Mouse (Mus musculus) C2C12 (cell line): Measurements from ENCODE around the gene Ttc34. TPM values are rescaled to one million over a fixed set of nuclear protein-coding genes. Genes with fewer than 3 reads are reported as not detected.

Source experiments
- H3K27me3 ChIP-seq: one replicate; pipeline ENCODE4 v1.6.1; 2011; ENCODE audit not compliant: control insufficient read depth, insufficient read depth, insufficient read length
- H3K36me3 ChIP-seq: one replicate; pipeline ENCODE4 v1.6.1; 2011; ENCODE audit not compliant: control insufficient read depth, insufficient read depth
- H3K4me3 ChIP-seq: one replicate; pipeline ENCODE4 v1.5.1; 2011; ENCODE audit warnings: mild to moderate bottlenecking, control low read depth; ENCODE audit not compliant: poor library complexity, insufficient read depth, severe bottlenecking
- H3K79me2 ChIP-seq: one replicate; pipeline ENCODE4 v1.6.1; 2011; ENCODE audit not compliant: control insufficient read depth, insufficient read depth
- H3K79me3 ChIP-seq: one replicate; pipeline ENCODE4 v1.6.1; 2011; ENCODE audit warnings: low read depth, control low read depth
- H3ac ChIP-seq: one replicate; pipeline ENCODE3; 2011; ENCODE audit warnings: low read depth; ENCODE audit not compliant: control insufficient read depth, insufficient read length
- CEBPB ChIP-seq: IDR thresholded peaks from one replicate; pipeline ENCODE4 v1.6.1; 2011; ENCODE audit warnings: low read depth, mild to moderate bottlenecking, control low read depth, moderate library complexity
- CTCF ChIP-seq: IDR thresholded peaks from one replicate; pipeline ENCODE4 v1.5.1; 2011; ENCODE audit not compliant: control insufficient read depth, insufficient read depth, insufficient read length
- FOSL1 ChIP-seq: IDR thresholded peaks from one replicate; pipeline ENCODE4 v1.8.0; 2011; ENCODE audit warnings: mild to moderate bottlenecking, low read length; ENCODE audit not compliant: poor library complexity, insufficient read depth, severe bottlenecking
- MAX ChIP-seq: IDR thresholded peaks from one replicate; pipeline ENCODE4 v1.6.1; 2011; ENCODE audit warnings: mild to moderate bottlenecking, control low read depth
- MYOD1 ChIP-seq: IDR thresholded peaks from one replicate; pipeline ENCODE4 v1.6.1; 2011; ENCODE audit warnings: low read depth; ENCODE audit not compliant: control insufficient read depth, insufficient read length
- MYOG ChIP-seq: IDR thresholded peaks from one replicate; pipeline ENCODE4 v1.6.1; 2011; ENCODE audit not compliant: control insufficient read depth, insufficient read length; ENCODE audit errors: extremely low read depth
- USF1 ChIP-seq: IDR thresholded peaks from one replicate; pipeline ENCODE4 v1.6.1; 2011; ENCODE audit warnings: low read depth, mild to moderate bottlenecking, control low read depth, moderate library complexity
- polyA plus RNA-seq: library from polyadenylated mRNA; unstranded; fragments of >200 nt; fragmentation: generic; extraction: Trizol; gene quantifications from one replicate; pipeline ENCODE4 v1.2.1, GENCODE M21; 2012; ENCODE audit warnings: missing spikeins

Gene Ttc34
- polyA plus RNA-seq, 1 experiment: not detected

DNA sequence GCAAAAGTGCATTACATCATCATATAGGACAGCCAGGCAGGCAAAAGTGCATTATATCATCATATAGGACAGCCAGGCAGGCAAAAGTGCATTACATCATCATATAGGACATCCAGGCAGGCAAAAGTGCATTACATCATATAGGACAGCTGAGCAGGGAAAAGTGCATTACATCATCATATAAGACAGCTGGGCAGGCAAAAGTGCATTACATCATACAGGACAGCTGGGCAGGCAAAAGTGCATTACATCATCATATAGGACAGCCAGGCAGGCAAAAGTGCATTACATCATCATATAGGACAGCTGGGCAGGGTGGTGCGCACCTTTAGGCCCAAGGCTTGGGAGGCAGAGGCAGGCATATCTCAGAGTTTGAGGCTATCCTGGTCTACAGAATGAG is 15.4 kb downstream of the Ttc34 start:
- Histone ChIP-seq H3ac (no peak overlapping the region), H3K27me3 (peaks cover 7% of the 10 kb centered on the region), H3K79me3 (no peaks in the 10 kb centered on the region), H3K36me3 (no peaks in the 10 kb centered on the region), H3K79me2 (no peaks in the 10 kb centered on the region), H3K4me3 (no peak overlapping the region)
- TF ChIP-seq USF1 (no peak), MAX (no peak), MYOD1 (no peak)

DNA sequence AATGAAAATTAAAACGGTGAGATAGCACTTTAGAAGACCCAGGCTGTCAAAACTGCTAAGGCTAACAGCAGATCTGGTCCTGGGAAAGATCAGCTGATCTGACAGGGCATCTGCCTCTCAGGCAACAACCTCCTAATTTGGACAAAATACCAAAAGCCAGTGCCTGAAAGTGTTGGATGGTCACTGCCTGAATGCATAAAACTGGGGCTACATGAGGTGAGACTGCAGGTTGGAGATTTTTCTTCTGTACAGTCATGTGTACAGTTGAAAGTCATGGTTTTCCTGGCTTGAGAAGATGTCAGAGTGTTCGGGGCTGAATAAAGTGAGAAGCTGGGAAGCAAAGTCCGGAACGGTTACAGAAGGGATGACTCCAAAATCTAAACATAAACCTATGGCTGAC is 16.6 kb downstream of the Ttc34 start:
- Histone ChIP-seq H3K36me3 (no peaks in the 10 kb centered on the region), H3K27me3 (peaks cover 7% of the 10 kb centered on the region), H3K79me3 (no peaks in the 10 kb centered on the region), H3ac (no peak overlapping the region), H3K4me3 (no peak overlapping the region), H3K79me2 (no peaks in the 10 kb centered on the region)
- TF ChIP-seq CEBPB (no peak), FOSL1 (no peak), USF1 (no peak), MYOG (no peak), MYOD1 (no peak), MAX (no peak), CTCF (no peak)

DNA sequence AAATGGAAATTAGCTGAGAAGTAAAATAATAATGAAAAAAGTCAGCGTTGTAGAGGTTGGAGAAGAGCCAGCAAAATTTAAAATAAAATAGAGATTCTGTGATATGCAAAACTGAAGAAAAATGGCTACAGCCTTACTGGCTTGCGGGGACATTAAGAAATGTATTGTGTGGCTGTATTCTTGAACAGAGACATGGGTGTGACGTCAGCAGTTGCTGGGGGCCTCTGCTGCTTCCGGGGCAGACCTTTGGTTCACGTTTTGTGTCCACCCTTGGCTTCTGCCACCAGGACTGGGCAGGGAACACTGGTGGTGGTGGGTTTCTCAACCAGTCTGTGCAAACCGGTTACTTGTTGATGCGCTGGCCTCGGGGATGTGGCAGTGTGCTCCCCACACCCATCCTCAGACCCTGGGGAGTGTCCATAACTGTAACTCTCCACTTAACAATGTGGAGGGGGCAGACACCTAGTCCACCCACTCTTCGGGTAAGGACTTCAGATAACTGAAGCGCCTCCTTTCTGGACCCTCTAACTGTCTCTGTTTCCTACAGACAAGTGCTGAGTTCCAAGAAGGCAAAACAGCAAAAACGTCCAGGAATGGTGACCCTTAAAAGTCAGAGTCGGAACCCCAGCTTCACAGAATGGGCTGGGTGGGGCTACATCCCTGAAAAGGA is 17.6 kb downstream of the Ttc34 start:
- Histone ChIP-seq H3K36me3 (no peaks in the 10 kb centered on the region), H3K27me3 (peaks cover 11% of the 10 kb centered on the region), H3K79me3 (no peaks in the 10 kb centered on the region), H3ac (no peak overlapping the region), H3K79me2 (no peaks in the 10 kb centered on the region), H3K4me3 (no peak overlapping the region)
- TF ChIP-seq CTCF: no peak

DNA sequence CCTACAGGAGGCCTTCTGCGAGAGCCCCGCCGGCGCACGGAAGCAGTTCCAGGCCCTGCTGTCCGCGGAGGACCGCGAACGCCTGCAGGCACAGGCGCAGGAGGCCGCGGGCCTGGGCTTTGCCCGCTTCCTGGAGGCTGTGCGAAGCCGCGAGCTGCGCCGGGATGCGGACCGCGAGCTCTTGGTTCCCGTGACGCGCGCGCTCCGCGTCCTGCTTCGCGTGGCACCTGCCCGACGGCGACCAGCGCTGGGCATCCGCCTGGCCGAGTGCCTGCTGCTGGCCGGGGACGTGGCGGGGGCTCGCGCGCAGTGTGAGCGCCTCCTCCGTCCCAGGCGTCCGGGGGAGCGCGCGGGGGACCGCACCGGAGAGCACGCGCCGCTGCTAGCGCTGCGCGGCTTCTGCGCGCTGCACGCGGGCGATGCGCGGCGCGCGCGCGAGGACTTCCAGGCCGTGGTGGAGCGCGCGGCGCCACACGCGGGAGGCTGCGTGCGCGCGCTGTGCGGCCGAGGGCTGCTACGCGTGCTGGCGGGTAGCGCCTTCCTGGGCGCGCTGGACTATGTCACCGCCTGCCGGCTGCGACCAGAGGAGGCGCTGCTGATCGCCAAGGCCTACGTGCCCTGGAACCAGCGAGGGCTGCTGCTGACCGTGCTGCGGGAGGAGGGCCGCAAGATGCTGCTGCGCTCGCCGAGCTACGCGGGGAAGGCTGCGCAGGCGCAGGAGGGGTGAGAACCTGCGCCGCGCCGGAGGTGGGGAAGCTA is 18.6 kb downstream of the Ttc34 start:
- Histone ChIP-seq H3K36me3 (no peaks in the 10 kb centered on the region), H3K79me2 (no peaks in the 10 kb centered on the region), H3ac (no peak overlapping the region), H3K79me3 (no peaks in the 10 kb centered on the region), H3K27me3 (peaks cover 19% of the 10 kb centered on the region), H3K4me3 (no peak overlapping the region)
- TF ChIP-seq MYOG (no peak), MYOD1 (no peak), MAX (no peak), FOSL1 (no peak), CEBPB (no peak), CTCF (no peak), USF1 (no peak)

DNA sequence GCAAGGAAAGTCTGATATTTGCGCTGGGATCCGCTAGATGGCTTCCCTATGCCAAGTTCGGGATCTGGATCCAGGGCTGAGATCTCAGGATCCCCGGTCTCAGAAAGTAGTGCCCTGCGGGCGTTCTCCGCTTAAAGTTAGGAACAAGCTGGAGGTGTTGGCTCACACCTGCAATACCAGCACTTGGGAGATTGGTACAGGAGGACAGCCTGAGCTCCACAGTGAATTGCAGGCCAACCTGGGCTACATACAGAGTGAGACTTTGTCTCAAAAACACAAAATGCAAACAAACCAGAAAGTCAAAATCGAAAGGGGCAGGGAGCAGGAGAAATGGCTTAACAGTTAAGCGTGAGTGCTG is 19.2 kb downstream of the Ttc34 start:
- Histone ChIP-seq H3K79me2 (no peaks in the 10 kb centered on the region), H3K27me3 (peaks cover 24% of the 10 kb centered on the region), H3K79me3 (no peaks in the 10 kb centered on the region), H3K36me3 (no peaks in the 10 kb centered on the region), H3K4me3 (no peak overlapping the region), H3ac (no peak overlapping the region)
- no peak for TF ChIP-seq USF1
- no peak for TF ChIP-seq MAX
- no peak for TF ChIP-seq FOSL1
- no peak for TF ChIP-seq CTCF
- no peak for TF ChIP-seq MYOD1
- TF ChIP-seq CEBPB: no peak
- TF ChIP-seq MYOG: no peak

DNA sequence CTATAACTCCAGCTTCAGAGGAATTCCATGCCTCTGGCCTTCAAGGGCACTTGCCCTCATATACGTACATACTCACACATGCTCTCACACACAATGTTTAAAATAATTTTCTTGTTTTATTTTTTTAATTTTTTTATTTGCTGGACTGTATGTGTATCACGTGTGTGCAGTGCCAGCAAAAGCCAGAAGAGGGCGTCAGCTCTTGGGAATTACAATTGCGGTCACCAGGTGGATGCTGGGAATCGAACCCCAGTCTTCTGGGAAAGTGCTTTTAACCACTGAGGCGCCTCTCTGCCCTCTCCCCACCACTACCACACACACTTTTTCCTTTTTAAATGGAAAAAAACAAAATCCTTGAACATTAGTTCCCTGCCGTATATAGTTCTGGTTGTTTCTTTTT is 19.6 kb downstream of the Ttc34 start:
- Histone ChIP-seq H3ac (no peak overlapping the region), H3K36me3 (no peaks in the 10 kb centered on the region), H3K27me3 (peaks cover 25% of the 10 kb centered on the region), H3K79me2 (no peaks in the 10 kb centered on the region), H3K4me3 (no peak overlapping the region), H3K79me3 (no peaks in the 10 kb centered on the region)
- TF ChIP-seq CEBPB (no peak), MYOG (no peak), CTCF (no peak), MAX (no peak), FOSL1 (no peak), MYOD1 (no peak), USF1 (no peak)
